Mouse (Mus musculus) cortical plate, adult 2 months (tissue): ENCODE measurements around the gene Stac.

Source experiments
- CTCF ChIP-seq: fragments of 200-500 bp; IDR thresholded peaks from 2 replicates; pipeline ENCODE4 v1.5.1; 2011; ENCODE audit warnings: mild to moderate bottlenecking, control low read depth, low read length; ENCODE audit not compliant: insufficient read depth; ENCODE audit errors: extremely low read depth
- POLR2A ChIP-seq: fragments of 200-500 bp; IDR thresholded peaks from 2 replicates; pipeline ENCODE4 v1.6.1; 2011; ENCODE audit warnings: mild to moderate bottlenecking, low read length, control low read depth; ENCODE audit not compliant: insufficient read depth; ENCODE audit errors: extremely low read depth

DNA sequence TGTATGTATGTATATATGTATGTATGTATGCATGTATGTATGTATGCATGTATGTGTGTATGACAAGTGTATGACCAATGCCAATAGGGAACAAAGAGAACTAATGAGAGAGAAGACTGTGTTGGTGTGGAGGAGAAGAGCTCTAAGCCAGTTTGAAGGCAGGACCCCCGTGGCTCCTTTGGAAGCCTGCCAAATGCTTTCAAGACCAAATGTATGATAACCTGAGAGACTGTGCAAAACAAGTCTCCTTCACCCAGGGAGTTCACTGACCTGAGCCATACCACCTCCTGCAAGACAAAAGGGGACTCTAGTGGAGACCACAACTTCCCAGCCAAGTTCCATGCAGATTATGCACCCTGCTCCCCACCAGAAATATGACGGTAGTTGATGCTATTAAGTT, 52.5 kb downstream of the Stac start:
- TF ChIP-seq POLR2A = no peak
- TF ChIP-seq CTCF = no peak
